Mouse (Mus musculus) bone marrow macrophage, adult 2 months (primary cell): ENCODE data around the gene Oas1d. TPM values are rescaled to one million over a fixed set of nuclear protein-coding genes. Genes with fewer than 3 reads are reported as not detected.
A peak's percentile ranks its signal among the peaks of the same experiment; 100 is the strongest.
"Not testable (repeated sequence)": the region's sequence is repeated elsewhere in the genome, so short reads cannot be mapped to it uniquely, and the experiment has no call there.

Source experiments
- H3K27ac ChIP-seq: 2 replicates; pipeline ENCODE4 v1.5.1; 2012; ENCODE audit warnings: low read depth, low read length; ENCODE audit not compliant: insufficient read depth
- H3K4me1 ChIP-seq: 2 replicates; pipeline ENCODE4 v1.6.1; 2012; ENCODE audit warnings: low read length; ENCODE audit not compliant: control insufficient read depth, insufficient read depth
- H3K4me3 ChIP-seq: 2 replicates; pipeline ENCODE4 v1.5.1; 2012; ENCODE audit warnings: mild to moderate bottlenecking, low read length, moderate library complexity; ENCODE audit not compliant: insufficient read depth
- CTCF ChIP-seq: IDR thresholded peaks from 2 replicates; pipeline ENCODE4 v1.5.1; 2012; ENCODE audit warnings: low read depth, mild to moderate bottlenecking, low read length, moderate library complexity
- POLR2A ChIP-seq: IDR thresholded peaks from 2 replicates; pipeline ENCODE4 v1.6.1; 2012; ENCODE audit warnings: mild to moderate bottlenecking, low read depth, low read length, borderline replicate concordance
- polyA plus RNA-seq: library from polyadenylated mRNA; stranded (reverse); fragments of >200 nt; gene quantifications from 2 replicates; pipeline ENCODE4 v1.2.4, GENCODE M21; 2012; ENCODE audit not compliant: missing spikeins, insufficient read depth, insufficient read length

Oas1d gene
- polyA plus RNA-seq, 1 experiment: not detected

- peak overlapping the region; percentile 50; the same call in 1 of the 2 replicates for H3K4me3 ChIP-seq
- no peak overlapping the region for H3K27ac ChIP-seq
- peaks cover 16% of the 10 kb centered on the region for H3K4me1 ChIP-seq
- TF ChIP-seq CTCF: no peak
- TF ChIP-seq POLR2A: no peak
Measured at GRCm38 (mm10) chr5:120887831-120888230, 26.5 kb upstream of the Oas1d start.

- not testable (repeated sequence) for H3K4me3 ChIP-seq, H3K27ac ChIP-seq
- H3K4me1 ChIP-seq: peaks cover 16% of the 10 kb centered on the region
Measured at GRCm38 (mm10) chr5:120888294-120888815, 26.0 kb upstream of the Oas1d start.

GRCm38 (mm10) chr5:120890026-120890425 is 24.3 kb upstream of the Oas1d start:
- no peak for TF ChIP-seq POLR2A
- no peak for TF ChIP-seq CTCF
- Histone ChIP-seq H3K27ac (no peak overlapping the region), H3K4me1 (peaks cover 16% of the 10 kb centered on the region), H3K4me3 (no peak overlapping the region)

DNA sequence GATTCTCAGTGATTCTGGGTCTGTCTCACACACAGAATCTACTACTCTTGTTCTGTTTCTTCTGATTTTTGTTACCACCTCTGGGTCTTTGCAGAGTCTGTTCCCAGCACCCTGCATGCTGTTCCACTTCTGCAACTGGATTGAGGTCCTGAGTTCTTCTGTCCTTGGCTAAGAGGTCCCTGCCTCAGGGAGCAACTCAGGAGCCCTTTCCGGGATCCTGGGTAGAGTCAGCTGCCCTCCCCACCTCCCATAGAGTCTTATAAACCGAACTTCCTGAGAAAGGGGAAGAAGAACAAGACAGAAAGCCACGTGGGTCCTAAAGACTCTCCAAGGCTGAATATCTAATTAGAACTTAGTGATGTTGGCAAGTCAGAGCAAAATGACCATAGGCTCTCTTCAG is 23.3 kb upstream of the Oas1d start:
- TF ChIP-seq POLR2A: no peak
- no peak for TF ChIP-seq CTCF
- peaks cover 16% of the 10 kb centered on the region for H3K4me1 ChIP-seq
- H3K27ac ChIP-seq: no peak overlapping the region
- H3K4me3 ChIP-seq: no peak overlapping the region

- H3K4me1 ChIP-seq: peaks cover 16% of the 10 kb centered on the region
- not testable (repeated sequence) for H3K27ac ChIP-seq, H3K4me3 ChIP-seq
Measured at GRCm38 (mm10) chr5:120891566-120892242, 22.6 kb upstream of the Oas1d start.

DNA sequence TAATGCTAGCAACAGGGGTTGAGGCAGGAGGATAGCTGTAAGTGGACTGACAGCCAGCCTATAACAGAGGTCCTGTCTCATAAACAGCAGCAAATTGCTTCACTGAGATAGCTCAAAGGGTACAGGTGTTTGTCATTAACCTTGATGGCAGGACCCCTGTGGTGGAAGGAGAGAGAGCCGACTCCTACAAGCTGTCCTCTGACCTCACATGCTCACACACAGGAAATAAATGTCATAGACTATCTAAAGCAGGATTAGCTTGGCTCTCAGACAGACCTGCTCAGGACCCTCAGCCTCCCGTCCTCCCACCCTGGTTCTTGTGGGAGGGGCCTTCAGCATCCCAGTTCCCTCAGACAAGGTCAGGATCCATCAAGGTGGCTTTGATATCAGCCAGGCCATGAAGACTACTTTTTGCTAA is 22.1 kb upstream of the Oas1d start:
- Histone ChIP-seq H3K4me1 (peaks cover 16% of the 10 kb centered on the region), H3K4me3 (no peak overlapping the region), H3K27ac (no peak overlapping the region)
- no peak for TF ChIP-seq POLR2A
- no peak for TF ChIP-seq CTCF

DNA sequence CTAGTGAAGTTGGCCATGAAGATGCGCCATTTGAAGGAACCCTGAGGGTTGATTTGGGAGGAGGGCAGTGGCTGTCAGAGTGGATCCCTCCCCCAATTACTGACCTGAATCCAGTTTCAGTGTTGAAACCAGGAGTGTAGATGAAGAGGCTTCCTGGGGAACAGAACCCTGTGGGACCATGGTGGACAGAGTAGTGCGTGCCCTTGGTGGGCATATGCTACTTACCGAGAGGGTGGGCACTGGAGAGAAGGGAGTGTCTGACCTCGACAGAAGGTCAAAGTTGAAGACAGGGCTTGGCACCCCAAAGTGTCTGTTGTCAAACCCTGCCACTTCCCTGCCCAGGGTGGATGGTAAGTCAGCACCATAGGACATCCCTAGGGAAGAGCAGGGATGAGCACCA is 20.5 kb upstream of the Oas1d start:
- H3K4me3 ChIP-seq, H3K27ac ChIP-seq, H3K4me1 ChIP-seq: not testable (repeated sequence)

- H3K27ac ChIP-seq, H3K4me3 ChIP-seq, H3K4me1 ChIP-seq: not testable (repeated sequence)
Measured at GRCm38 (mm10) chr5:120894692-120895091, 19.6 kb upstream of the Oas1d start.

DNA sequence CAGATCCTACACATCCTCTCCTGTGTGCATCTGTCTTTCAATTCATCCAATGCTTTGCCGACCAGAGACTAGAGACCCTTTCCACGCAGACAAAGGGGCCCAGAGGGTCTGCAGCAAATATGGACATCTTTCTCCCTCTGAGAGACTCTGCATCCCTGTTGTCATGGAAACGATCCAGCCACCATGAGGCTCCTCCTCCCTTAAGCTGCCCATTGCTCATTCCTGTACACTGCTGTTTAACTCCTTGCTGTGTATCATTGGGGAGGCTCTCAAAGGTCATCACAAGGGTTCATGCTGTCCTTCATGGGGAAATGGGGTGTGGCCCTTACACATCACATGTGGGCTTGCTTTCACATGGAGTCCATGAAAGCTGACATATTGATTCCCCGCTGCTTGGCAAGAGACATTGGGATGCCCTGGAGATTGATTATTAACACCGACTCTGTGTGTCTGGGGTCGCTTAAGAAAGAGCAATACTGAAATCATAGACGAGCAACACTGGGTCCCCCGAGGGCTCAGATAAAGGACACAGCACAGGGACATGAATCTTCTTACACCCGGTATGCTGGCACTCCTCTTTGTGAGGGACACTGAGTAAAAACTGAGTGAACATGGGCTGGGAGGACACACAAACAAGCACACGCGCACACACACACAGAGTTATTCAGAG is 19.0 kb upstream of the Oas1d start:
- no peak overlapping the region for H3K4me3 ChIP-seq
- H3K4me1 ChIP-seq: peaks cover 9% of the 10 kb centered on the region
- H3K27ac ChIP-seq: no peak overlapping the region
- TF ChIP-seq POLR2A: no peak
- TF ChIP-seq CTCF: no peak

- TF ChIP-seq CTCF (no peak), POLR2A (no peak)
- H3K27ac ChIP-seq: no peak overlapping the region
- H3K4me3 ChIP-seq: no peak overlapping the region
- no peaks in the 10 kb centered on the region; the same call in 1 of the 2 replicates for H3K4me1 ChIP-seq
Measured at GRCm38 (mm10) chr5:120898307-120898706, 16.0 kb upstream of the Oas1d start.

GRCm38 (mm10) chr5:120898726-120899125 is 15.6 kb upstream of the Oas1d start:
- H3K4me1 ChIP-seq: no peaks in the 10 kb centered on the region; the same call in 1 of the 2 replicates
- no peak for TF ChIP-seq POLR2A
- TF ChIP-seq CTCF: no peak
- H3K27ac ChIP-seq: no peak overlapping the region
- no peak overlapping the region for H3K4me3 ChIP-seq
